Mouse (Mus musculus) MEL (cell line): Measurements from ENCODE around the gene Lrrtm3. TPM values are rescaled to one million over a fixed set of nuclear protein-coding genes. Genes with fewer than 3 reads are reported as not detected.

ENCODE experiments used
- DNase-seq: peaks from one replicate; pipeline ENCODE4 v3.0.0; 2011; ENCODE audit warnings: low read depth, low spot score
- H3K27ac ChIP-seq: 2 replicates; pipeline ENCODE4 v1.5.1; 2012; ENCODE audit warnings: low read depth, mild to moderate bottlenecking, control low read depth, low read length, moderate library complexity; ENCODE audit not compliant: control insufficient read depth
- H3K27me3 ChIP-seq, 2 experiments: fragments of 150-350 bp in 1 of 2; sonication (generic) in 1 of 2; 2 replicates each; pipeline ENCODE4 v1.6.1; 2012; ENCODE audit warnings: low read length in 2 of 2, mild to moderate bottlenecking in 2 of 2, improper control_type of control experiment in 1 of 2, moderate library complexity in 1 of 2; ENCODE audit not compliant: insufficient read depth in 2 of 2, control insufficient read depth in 1 of 2
- H3K36me3 ChIP-seq, 2 experiments: 2 replicates each; pipeline ENCODE4 v1.6.1; 2012 to 2014; ENCODE audit warnings: low read length in 2 of 2, improper control_type of control experiment in 1 of 2, inconsistent platforms in 1 of 2, mild to moderate bottlenecking in 1 of 2; ENCODE audit not compliant: insufficient read depth in 2 of 2, control insufficient read depth in 1 of 2
- H3K4me1 ChIP-seq, 2 experiments: fragments of 150-350 bp in 1 of 2; sonication (generic) in 1 of 2; 2 replicates each; pipeline ENCODE4 v1.6.1; 2012; ENCODE audit warnings: low read length in 2 of 2, improper control_type of control experiment in 1 of 2, mild to moderate bottlenecking in 1 of 2; ENCODE audit not compliant: insufficient read depth in 2 of 2, control insufficient read depth in 1 of 2
- H3K4me3 ChIP-seq, 2 experiments: fragments of 150-350 bp in 1 of 2; sonication (generic) in 1 of 2; 2 replicates each; pipeline ENCODE4 v1.5.1; 2012; ENCODE audit warnings: low read depth in 2 of 2, low read length in 2 of 2, mild to moderate bottlenecking in 2 of 2, moderate library complexity in 2 of 2, control low read depth in 1 of 2, improper control_type of control experiment in 1 of 2; ENCODE audit not compliant: control insufficient read depth in 1 of 2, insufficient read depth in 1 of 2
- H3K79me2 ChIP-seq: 2 replicates; pipeline ENCODE4 v1.6.1; 2012; ENCODE audit warnings: mild to moderate bottlenecking, low read length, moderate library complexity; ENCODE audit not compliant: control insufficient read depth, poor library complexity, insufficient read depth
- H3K9ac ChIP-seq: 2 replicates; pipeline ENCODE4 v1.6.1; 2012; ENCODE audit warnings: low read depth, mild to moderate bottlenecking, control low read depth, low read length, moderate library complexity; ENCODE audit not compliant: control insufficient read depth, poor library complexity, severe bottlenecking
- H3K9me3 ChIP-seq: fragments of 150-350 bp; sonication (generic); replicated peaks from 2 replicates; pipeline ENCODE4 v1.6.1; 2012; ENCODE audit warnings: mild to moderate bottlenecking, low read length, improper control_type of control experiment, moderate library complexity; ENCODE audit not compliant: insufficient read depth
- CHD1 ChIP-seq: IDR thresholded peaks from 2 replicates; pipeline ENCODE4 v1.6.1; 2012; ENCODE audit warnings: low read depth, mild to moderate bottlenecking, inconsistent platforms, low read length, improper control_type of control experiment
- CHD2 ChIP-seq: IDR thresholded peaks from 2 replicates; pipeline ENCODE4 v1.6.1; 2011; ENCODE audit warnings: low read length, improper control_type of control experiment
- E2F4 ChIP-seq: IDR thresholded peaks from 2 replicates; pipeline ENCODE4 v1.6.1; 2011; ENCODE audit warnings: low read depth, low read length, improper control_type of control experiment, borderline replicate concordance
- ELF1 ChIP-seq: IDR thresholded peaks from 2 replicates; pipeline ENCODE4 v1.6.1; 2014; ENCODE audit warnings: low read depth, mild to moderate bottlenecking, inconsistent platforms, low read length, improper control_type of control experiment, moderate library complexity
- EP300 ChIP-seq, 2 experiments: IDR thresholded peaks; 2 replicates each; pipeline ENCODE4 v1.6.1; 2011; ENCODE audit warnings: improper control_type of control experiment in 2 of 2, low read length in 2 of 2, low read depth in 1 of 2, mild to moderate bottlenecking in 1 of 2
- ETS1 ChIP-seq: IDR thresholded peaks from 2 replicates; pipeline ENCODE4 v1.6.1; 2012; ENCODE audit warnings: low read depth, mild to moderate bottlenecking, inconsistent platforms, low read length, improper control_type of control experiment, moderate library complexity
- GABPA ChIP-seq: IDR thresholded peaks from 2 replicates; pipeline ENCODE4 v1.6.1; 2012; ENCODE audit warnings: low read depth, mild to moderate bottlenecking, inconsistent platforms, low read length, improper control_type of control experiment, moderate library complexity
- HCFC1 ChIP-seq: IDR thresholded peaks from 2 replicates; pipeline ENCODE4 v1.6.1; 2012; ENCODE audit warnings: low read depth, mild to moderate bottlenecking, inconsistent platforms, low read length, improper control_type of control experiment, moderate library complexity
- JUND ChIP-seq: IDR thresholded peaks from 2 replicates; pipeline ENCODE4 v1.6.1; 2011; ENCODE audit warnings: low read depth, mild to moderate bottlenecking, improper control_type of control experiment, low read length
- KAT2A ChIP-seq: conservative IDR thresholded peaks from 2 replicates; pipeline ENCODE4 v1.6.1; 2012; ENCODE audit warnings: low read depth, low read length, improper control_type of control experiment, inconsistent platforms
- MAFK ChIP-seq: IDR thresholded peaks from 2 replicates; pipeline ENCODE4 v1.6.1; 2011; ENCODE audit warnings: low read depth, mild to moderate bottlenecking, low read length, improper control_type of control experiment, borderline replicate concordance
- MEF2A ChIP-seq: IDR thresholded peaks from 2 replicates; pipeline ENCODE4 v1.6.1; 2014; ENCODE audit warnings: low read depth, mild to moderate bottlenecking, inconsistent platforms, low read length, improper control_type of control experiment; ENCODE audit not compliant: poor library complexity, insufficient replicate concordance, severe bottlenecking; ENCODE audit errors: extremely low read depth
- MYB ChIP-seq: IDR thresholded peaks from 2 replicates; pipeline ENCODE4 v1.6.1; 2011; ENCODE audit warnings: mild to moderate bottlenecking, low read depth, low read length, improper control_type of control experiment
- NRF1 ChIP-seq: IDR thresholded peaks from 2 replicates; pipeline ENCODE4 v1.6.1; 2014; ENCODE audit warnings: low read depth, mild to moderate bottlenecking, inconsistent platforms, low read length, improper control_type of control experiment, moderate library complexity; ENCODE audit not compliant: poor library complexity, insufficient read depth, severe bottlenecking
- POLR2A ChIP-seq, 2 experiments: IDR thresholded peaks; 2 replicates each; pipeline ENCODE4 v1.6.1; 2011 to 2012; ENCODE audit warnings: low read length in 2 of 2, mild to moderate bottlenecking in 2 of 2, control low read depth in 1 of 2, improper control_type of control experiment in 1 of 2, low read depth in 1 of 2, moderate library complexity in 1 of 2; ENCODE audit not compliant: control insufficient read depth in 1 of 2, insufficient read depth in 1 of 2, poor library complexity in 1 of 2
- POLR2AphosphoS2 ChIP-seq: IDR thresholded peaks from 2 replicates; pipeline ENCODE4 v1.6.1; 2011; ENCODE audit warnings: low read length, improper control_type of control experiment
- POLR2AphosphoS5 ChIP-seq: IDR thresholded peaks from 2 replicates; pipeline ENCODE4 v1.6.1; 2012; ENCODE audit warnings: low read depth, borderline replicate concordance, mild to moderate bottlenecking, inconsistent platforms, low read length, moderate library complexity, mixed read lengths
- RAD21 ChIP-seq: IDR thresholded peaks from 2 replicates; pipeline ENCODE4 v1.6.1; 2011; ENCODE audit warnings: mild to moderate bottlenecking, low read depth, low read length, improper control_type of control experiment
- SMC3 ChIP-seq: IDR thresholded peaks from 2 replicates; pipeline ENCODE4 v1.6.1; 2011; ENCODE audit warnings: low read depth, low read length, improper control_type of control experiment
- TAL1 ChIP-seq: IDR thresholded peaks from 2 replicates; pipeline ENCODE4 v1.6.1; 2012; ENCODE audit warnings: mild to moderate bottlenecking, inconsistent platforms, low read length, moderate library complexity, mixed read lengths
- TCF12 ChIP-seq: IDR thresholded peaks from 2 replicates; pipeline ENCODE4 v1.6.1; 2014; ENCODE audit warnings: low read depth, mild to moderate bottlenecking, inconsistent platforms, low read length, improper control_type of control experiment, moderate library complexity
- UBTF ChIP-seq: IDR thresholded peaks from 2 replicates; pipeline ENCODE4 v1.6.1; 2012; ENCODE audit warnings: low read depth, mild to moderate bottlenecking, inconsistent platforms, low read length, improper control_type of control experiment, moderate library complexity, borderline replicate concordance; ENCODE audit not compliant: insufficient read depth
- USF1 ChIP-seq: IDR thresholded peaks from 2 replicates; pipeline ENCODE4 v1.6.1; 2014; ENCODE audit warnings: low read depth, mild to moderate bottlenecking, inconsistent platforms, low read length, improper control_type of control experiment, moderate library complexity
- USF2 ChIP-seq, 2 experiments: IDR thresholded peaks; 2 replicates each; pipeline ENCODE4 v1.6.1; 2011 to 2012; ENCODE audit warnings: improper control_type of control experiment in 2 of 2, low read length in 2 of 2, borderline replicate concordance in 1 of 2, inconsistent platforms in 1 of 2, low read depth in 1 of 2, mild to moderate bottlenecking in 1 of 2; ENCODE audit not compliant: insufficient read depth in 1 of 2
- ZC3H11A ChIP-seq: IDR thresholded peaks from 2 replicates; pipeline ENCODE4 v1.6.1; 2012; ENCODE audit warnings: low read depth, mild to moderate bottlenecking, inconsistent platforms, low read length, improper control_type of control experiment
- ZMIZ1 ChIP-seq: IDR thresholded peaks from 2 replicates; pipeline ENCODE4 v1.6.1; 2012; ENCODE audit warnings: low read depth, mild to moderate bottlenecking, inconsistent platforms, low read length, improper control_type of control experiment, moderate library complexity
- polyA plus RNA-seq, 2 experiments: library from polyadenylated mRNA; stranded (reverse) in 1 of 2; unstranded in 1 of 2; fragments of >175 nt in 1 of 2; fragments of >200 nt in 1 of 2; gene quantifications; 2 replicates each; pipeline versions ENCODE4 v1.2.1 to v1.2.4; 2012; ENCODE audit warnings: low replicate concordance in 2 of 2, low read depth in 1 of 2; ENCODE audit not compliant: insufficient read length in 2 of 2, insufficient read depth in 1 of 2, missing spikeins in 1 of 2
- total RNA-seq: library from RNA; depleted of rRNA; stranded (reverse); fragments of 300-350 nt; gene quantifications from 2 replicates; pipeline ENCODE4 v1.2.3, GENCODE M21; 2012

Gene Lrrtm3
- total and polyA plus RNA-seq, 3 experiments: not detected

- H3K36me3 ChIP-seq: no peaks in the 10 kb centered on the region
- TF ChIP-seq GABPA (no peak), CHD2 (no peak), POLR2A (IDR thresholded peaks at IDR 0.05; ENCODE audit: control insufficient read depth in 1 of 2, insufficient read depth in 1 of 2, low read depth in 1 of 2, low read length in 2 of 2, poor library complexity in 1 of 2) (no peak), USF2 (IDR thresholded peaks at IDR 0.05; ENCODE audit: borderline replicate concordance in 1 of 2, insufficient read depth in 1 of 2, low read depth in 1 of 2, low read length in 2 of 2) (no peak), JUND (no peak), TCF12 (no peak), POLR2AphosphoS2 (no peak), UBTF (no peak), RAD21 (no peak)
- H3K79me2 ChIP-seq: no peaks in the 10 kb centered on the region
- no peak for DNase-seq
- H3K27me3 ChIP-seq: no peaks in the 10 kb centered on the region
- no peak overlapping the region for H3K27ac ChIP-seq
- H3K4me3 ChIP-seq: no peak overlapping the region
- no peaks in the 10 kb centered on the region for H3K9me3 ChIP-seq
- H3K9ac ChIP-seq: no peak overlapping the region
- H3K4me1 ChIP-seq: no peaks in the 10 kb centered on the region
These were observed 7.7 kb downstream of the Lrrtm3 start for GRCm38 (mm10) chr10:64082345-64082744.

GRCm38 (mm10) chr10:64076410-64077052, 13.5 kb downstream of the Lrrtm3 start:
- H3K4me3 ChIP-seq: no peak overlapping the region
- no peak for DNase-seq
- no peaks in the 10 kb centered on the region for H3K36me3 ChIP-seq

GRCm38 (mm10) chr10:64075944-64076343, 14.1 kb downstream of the Lrrtm3 start:
- H3K36me3 ChIP-seq: no peaks in the 10 kb centered on the region
- H3K79me2 ChIP-seq: no peaks in the 10 kb centered on the region
- H3K4me3 ChIP-seq: no peak overlapping the region
- H3K9me3 ChIP-seq: no peaks in the 10 kb centered on the region
- no peak overlapping the region for H3K27ac ChIP-seq
- DNase-seq: no peak
- no peaks in the 10 kb centered on the region for H3K27me3 ChIP-seq
- no peaks in the 10 kb centered on the region for H3K4me1 ChIP-seq
- no peak overlapping the region for H3K9ac ChIP-seq
- TF ChIP-seq ZMIZ1 (no peak), MEF2A (no peak), EP300 (IDR thresholded peaks at IDR 0.05; ENCODE audit: low read depth in 1 of 2, low read length in 2 of 2) (no peak), POLR2AphosphoS2 (no peak), RAD21 (no peak), ZC3H11A (no peak), POLR2AphosphoS5 (no peak), TAL1 (no peak), KAT2A (no peak), NRF1 (no peak), ETS1 (no peak), MYB (no peak), USF1 (no peak), E2F4 (no peak), MAFK (no peak)

More at GRCm38 (mm10) chr10:64076410-64077052, 13.5 kb downstream of the Lrrtm3 start:
- no peak overlapping the region for H3K27ac ChIP-seq
- no peaks in the 10 kb centered on the region for H3K4me1 ChIP-seq
- no peaks in the 10 kb centered on the region for H3K9me3 ChIP-seq
- H3K9ac ChIP-seq: no peak overlapping the region
- H3K27me3 ChIP-seq: no peaks in the 10 kb centered on the region
- no peak for TF ChIP-seq CHD1
- no peak for TF ChIP-seq E2F4
- no peak for TF ChIP-seq HCFC1
- no peak for TF ChIP-seq RAD21
- no peak for TF ChIP-seq ELF1
- no peak for TF ChIP-seq TCF12
- no peak for TF ChIP-seq MYB
- TF ChIP-seq GABPA: no peak
- no peak for TF ChIP-seq POLR2AphosphoS5
- no peak for TF ChIP-seq SMC3
- no peaks in the 10 kb centered on the region for H3K79me2 ChIP-seq
